Mouse (Mus musculus) heart, postnatal 0 days (tissue): Measurements from ENCODE around the gene Gm21970. TPM values are rescaled to one million over a fixed set of nuclear protein-coding genes. Genes with fewer than 3 reads are reported as not detected.
A peak's percentile ranks its signal among the peaks of the same experiment; 100 is the strongest.

Source experiments
- ATAC-seq: fragments of 200-750 bp; cut with Nextera tagmentation; 2 replicates; pipeline ENCODE4 v1.8.0; 2017; ENCODE audit warnings: low read depth, moderate number of reproducible peaks, moderate library complexity; ENCODE audit not compliant: insufficient read depth
- DNase-seq: peaks from one replicate; pipeline ENCODE4 v3.0.0-alpha.2; 2016; ENCODE audit warnings: low spot score
- H3K27ac ChIP-seq: fragments of 300-500 bp; sonication (generic); 2 replicates; pipeline ENCODE4 v1.5.1; 2014; ENCODE audit warnings: low read depth, mild to moderate bottlenecking
- H3K27me3 ChIP-seq: fragments of 300-500 bp; sonication (generic); 2 replicates; pipeline ENCODE4 v1.6.1; 2014; ENCODE audit warnings: low read length, mixed read lengths; ENCODE audit not compliant: control insufficient read depth, insufficient read depth
- H3K36me3 ChIP-seq: fragments of 300-500 bp; sonication (generic); replicated peaks from 2 replicates; pipeline ENCODE4 v1.6.1; 2014; ENCODE audit warnings: low read length, mixed read lengths; ENCODE audit not compliant: control insufficient read depth, insufficient read depth
- H3K4me1 ChIP-seq: fragments of 300-500 bp; sonication (generic); 2 replicates; pipeline ENCODE4 v1.6.1; 2014; ENCODE audit warnings: antibody characterized with exemption; ENCODE audit not compliant: control insufficient read depth, insufficient read depth
- H3K4me2 ChIP-seq: fragments of 300-500 bp; sonication (generic); 2 replicates; pipeline ENCODE4 v1.6.1; 2014; ENCODE audit warnings: low read depth, mild to moderate bottlenecking, low read length, moderate library complexity
- H3K4me3 ChIP-seq: fragments of 300-500 bp; sonication (generic); 2 replicates; pipeline ENCODE4 v1.5.1; 2014; ENCODE audit warnings: low read depth, low read length
- H3K9ac ChIP-seq: fragments of 300-500 bp; sonication (generic); replicated peaks from 2 replicates; pipeline ENCODE4 v1.6.1; 2014; ENCODE audit warnings: low read depth, low read length, mixed read lengths
- H3K9me3 ChIP-seq: fragments of 300-500 bp; sonication (generic); replicated peaks from 2 replicates; pipeline ENCODE4 v1.6.1; 2016; ENCODE audit warnings: low read length; ENCODE audit not compliant: control insufficient read depth
- CTCF ChIP-seq: IDR thresholded peaks from 2 replicates; pipeline ENCODE4 v1.5.1; 2016; ENCODE audit warnings: antibody characterized with exemption, control low read depth, low read depth
- EP300 ChIP-seq: IDR thresholded peaks from 2 replicates; pipeline ENCODE4 v1.6.1; 2016; ENCODE audit warnings: antibody characterized with exemption, low read depth
- WGBS: fragments of 180-500 bp; shearing (Covaris S2); extraction: QIAGEN DNeasy Blood & Tissue Kit; methylation state at CpG from one replicate; pipeline ENCODE4 v1.1.7; 2014; 5-methylcytosine and 5-hydroxymethylcytosine counted together
- polyA plus RNA-seq: library from polyadenylated mRNA; unstranded; fragments of >200 nt; fragmentation: Nextera tagmentation; extraction: Ambion mirVana; gene quantifications from 2 replicates; pipeline ENCODE4 v1.2.1, GENCODE M21; 2015
- total RNA-seq: library from RNA; depleted of rRNA; stranded (reverse); fragments of >200 nt; gene quantifications from 2 replicates; pipeline ENCODE4 v1.2.3, GENCODE M21; 2014; ENCODE audit warnings: low replicate concordance

Gene Gm21970
- total and polyA plus RNA-seq, 2 experiments from 2014 or later, result not detected

GRCm38 (mm10) chr16:91379412-91379811 is 12.1 kb upstream of the Gm21970 start:
- 32% methylated on average over 3 of the region's 3 CpGs for WGBS
- Histone ChIP-seq H3K4me2 (0 out of 2 replicates have a peak overlapping the region, but pooled peaks have one; percentile 43), H3K9ac (no peak overlapping the region), H3K36me3 (peaks cover 11% of the 10 kb centered on the region), H3K27ac (peak overlapping the region; percentile 71), H3K4me3 (no peak overlapping the region), H3K27me3 (no peaks in the 10 kb centered on the region), H3K9me3 (no peaks in the 10 kb centered on the region), H3K4me1 (peaks cover 14% of the 10 kb centered on the region)
- no peak for DNase-seq
- no peak for TF ChIP-seq CTCF
- no peak for TF ChIP-seq EP300
- 0 out of 2 replicates have a peak, but pooled peaks have one; percentile 9 for ATAC-seq

GRCm38 (mm10) chr16:91380151-91380550 is 11.4 kb upstream of the Gm21970 start:
- no peak for ATAC-seq
- Histone ChIP-seq H3K27me3 (no peaks in the 10 kb centered on the region), H3K4me2 (no peak overlapping the region), H3K9me3 (no peaks in the 10 kb centered on the region), H3K9ac (no peak overlapping the region), H3K36me3 (peaks cover 16% of the 10 kb centered on the region), H3K27ac (0 out of 2 replicates have a peak overlapping the region, but pooled peaks have one; percentile 71), H3K4me1 (peaks cover 14% of the 10 kb centered on the region), H3K4me3 (no peak overlapping the region)
- DNase-seq, result no peak
- TF ChIP-seq CTCF (no peak), EP300 (no peak)
- 46% methylated on average over 5 of the region's 5 CpGs for WGBS

GRCm38 (mm10) chr16:91381606-91382005 is 9.9 kb upstream of the Gm21970 start:
- Histone ChIP-seq H3K4me3 (no peak overlapping the region), H3K27me3 (no peaks in the 10 kb centered on the region), H3K4me2 (no peak overlapping the region), H3K27ac (no peak overlapping the region), H3K9ac (no peak overlapping the region), H3K36me3 (peaks cover 28% of the 10 kb centered on the region), H3K4me1 (peaks cover 22% of the 10 kb centered on the region), H3K9me3 (no peaks in the 10 kb centered on the region)
- TF ChIP-seq CTCF (no peak), EP300 (no peak)
- ATAC-seq (no peak), DNase-seq (no peak)
- 71% methylated on average over 4 of the region's 4 CpGs for WGBS

GRCm38 (mm10) chr16:91382261-91382790 is 9.2 kb upstream of the Gm21970 start:
- H3K9me3 ChIP-seq, result no peaks in the 10 kb centered on the region
- ATAC-seq (no peak), DNase-seq (no peak)
- peaks cover 35% of the 10 kb centered on the region for H3K36me3 ChIP-seq
- H3K9ac ChIP-seq, result no peak overlapping the region
- TF ChIP-seq EP300, result no peak
- no peak for TF ChIP-seq CTCF
- no peak overlapping the region for H3K4me2 ChIP-seq
- no peak overlapping the region for H3K27ac ChIP-seq
- peaks cover 22% of the 10 kb centered on the region for H3K4me1 ChIP-seq
- no peaks in the 10 kb centered on the region for H3K27me3 ChIP-seq
- no peak overlapping the region for H3K4me3 ChIP-seq
- WGBS, result 89% methylated on average over 9 of the region's 9 CpGs

GRCm38 (mm10) chr16:91384221-91384620 is 7.3 kb upstream of the Gm21970 start:
- no peak overlapping the region for H3K27ac ChIP-seq
- no peak overlapping the region for H3K4me3 ChIP-seq
- peaks cover 15% of the 10 kb centered on the region for H3K4me1 ChIP-seq
- no peak overlapping the region for H3K4me2 ChIP-seq
- TF ChIP-seq EP300 (no peak), CTCF (no peak)
- H3K36me3 ChIP-seq, result peaks cover 51% of the 10 kb centered on the region
- 71% methylated on average over 4 of the region's 4 CpGs for WGBS
- H3K27me3 ChIP-seq, result no peaks in the 10 kb centered on the region
- no peaks in the 10 kb centered on the region for H3K9me3 ChIP-seq
- ATAC-seq (no peak), DNase-seq (no peak)
- H3K9ac ChIP-seq, result no peak overlapping the region

- Histone ChIP-seq H3K27ac (peak overlapping the region; percentile 62), H3K4me3 (no peak overlapping the region), H3K27me3 (no peaks in the 10 kb centered on the region), H3K36me3 (peaks cover 64% of the 10 kb centered on the region), H3K4me2 (no peak overlapping the region), H3K4me1 (peaks cover 8% of the 10 kb centered on the region; the same call in 1 of the 2 replicates), H3K9ac (no peak overlapping the region), H3K9me3 (peaks cover 3% of the 10 kb centered on the region; the same call in 1 of the 2 replicates)
- DNase-seq, result peak; percentile 61
- WGBS, result 37% methylated on average over 10 of the region's 10 CpGs
- TF ChIP-seq EP300, result no peak
- no peak for TF ChIP-seq CTCF
- ATAC-seq, result peak; percentile 64; the same call in 1 of the 2 replicates
These were observed 5.9 kb upstream of the Gm21970 start for GRCm38 (mm10) chr16:91385621-91386020.
